Mouse (Mus musculus) MEL (cell line): Measurements from ENCODE around the gene Gm49661.

Experiments used
- CTCF ChIP-seq, 3 experiments: IDR thresholded peaks in 2 of 3; conservative IDR thresholded peaks in 1 of 3; 2 replicates each; pipeline ENCODE4 v1.5.1; 2011 to 2012; ENCODE audit warnings: low read length in 3 of 3, low read depth in 2 of 3, mild to moderate bottlenecking in 2 of 3, improper control_type of control experiment in 1 of 3, inconsistent platforms in 1 of 3, mixed read lengths in 1 of 3, moderate library complexity in 1 of 3; ENCODE audit not compliant: control insufficient read depth in 1 of 3, insufficient read depth in 1 of 3, poor library complexity in 1 of 3, severe bottlenecking in 1 of 3
- ELF1 ChIP-seq: IDR thresholded peaks from 2 replicates; pipeline ENCODE4 v1.6.1; 2014; ENCODE audit warnings: low read depth, mild to moderate bottlenecking, inconsistent platforms, low read length, improper control_type of control experiment, moderate library complexity
- EP300 ChIP-seq, 2 experiments: IDR thresholded peaks; 2 replicates each; pipeline ENCODE4 v1.6.1; 2011; ENCODE audit warnings: improper control_type of control experiment in 2 of 2, low read length in 2 of 2, low read depth in 1 of 2, mild to moderate bottlenecking in 1 of 2
- ETS1 ChIP-seq: IDR thresholded peaks from 2 replicates; pipeline ENCODE4 v1.6.1; 2012; ENCODE audit warnings: low read depth, mild to moderate bottlenecking, inconsistent platforms, low read length, improper control_type of control experiment, moderate library complexity
- GABPA ChIP-seq: IDR thresholded peaks from 2 replicates; pipeline ENCODE4 v1.6.1; 2012; ENCODE audit warnings: low read depth, mild to moderate bottlenecking, inconsistent platforms, low read length, improper control_type of control experiment, moderate library complexity
- GATA1 ChIP-seq: IDR thresholded peaks from 2 replicates; pipeline ENCODE4 v1.6.1; 2011; ENCODE audit warnings: low read depth, low read length, improper control_type of control experiment
- POLR2A ChIP-seq, 2 experiments: IDR thresholded peaks; 2 replicates each; pipeline ENCODE4 v1.6.1; 2011 to 2012; ENCODE audit warnings: low read length in 2 of 2, mild to moderate bottlenecking in 2 of 2, control low read depth in 1 of 2, improper control_type of control experiment in 1 of 2, low read depth in 1 of 2, moderate library complexity in 1 of 2; ENCODE audit not compliant: control insufficient read depth in 1 of 2, insufficient read depth in 1 of 2, poor library complexity in 1 of 2
- RAD21 ChIP-seq: IDR thresholded peaks from 2 replicates; pipeline ENCODE4 v1.6.1; 2011; ENCODE audit warnings: mild to moderate bottlenecking, low read depth, low read length, improper control_type of control experiment
- SIN3A ChIP-seq: IDR thresholded peaks from 2 replicates; pipeline ENCODE4 v1.6.1; 2012; ENCODE audit warnings: low read length, improper control_type of control experiment, inconsistent platforms
- SMC3 ChIP-seq: IDR thresholded peaks from 2 replicates; pipeline ENCODE4 v1.6.1; 2011; ENCODE audit warnings: low read depth, low read length, improper control_type of control experiment
- TAL1 ChIP-seq: IDR thresholded peaks from 2 replicates; pipeline ENCODE4 v1.6.1; 2012; ENCODE audit warnings: mild to moderate bottlenecking, inconsistent platforms, low read length, moderate library complexity, mixed read lengths
- ZKSCAN1 ChIP-seq: IDR thresholded peaks from 2 replicates; pipeline ENCODE4 v1.6.1; 2012; ENCODE audit warnings: low read depth, mild to moderate bottlenecking, inconsistent platforms, low read length, improper control_type of control experiment, moderate library complexity

- TF ChIP-seq RAD21 (no peak), CTCF (IDR thresholded peaks at IDR 0.05 in 2 of 3, conservative IDR thresholded peaks at IDR 0.05 in 1 of 3; ENCODE audit: control insufficient read depth in 1 of 3, insufficient read depth in 1 of 3, low read depth in 2 of 3, low read length in 3 of 3, poor library complexity in 1 of 3, severe bottlenecking in 1 of 3) (no peak), POLR2A (IDR thresholded peaks at IDR 0.05; ENCODE audit: control insufficient read depth in 1 of 2, insufficient read depth in 1 of 2, low read depth in 1 of 2, low read length in 2 of 2, poor library complexity in 1 of 2) (no peak), EP300 (IDR thresholded peaks at IDR 0.05; ENCODE audit: low read depth in 1 of 2, low read length in 2 of 2) (no peak), ZKSCAN1 (no peak), ELF1 (no peak), SIN3A (no peak), SMC3 (no peak), ETS1 (no peak), GABPA (no peak), TAL1 (no peak), GATA1 (no peak)
These were observed 38.5 kb upstream of the Gm49661 start for GRCm38 (mm10) chr8:85007686-85008085.
